Mouse (Mus musculus): ENCODE results near the gene Klkb1.
"Not testable (repeated sequence)": the region's sequence is repeated elsewhere in the genome, so short reads cannot be mapped to it uniquely, and the experiment has no call there.

Klkb1 gene

DNA sequence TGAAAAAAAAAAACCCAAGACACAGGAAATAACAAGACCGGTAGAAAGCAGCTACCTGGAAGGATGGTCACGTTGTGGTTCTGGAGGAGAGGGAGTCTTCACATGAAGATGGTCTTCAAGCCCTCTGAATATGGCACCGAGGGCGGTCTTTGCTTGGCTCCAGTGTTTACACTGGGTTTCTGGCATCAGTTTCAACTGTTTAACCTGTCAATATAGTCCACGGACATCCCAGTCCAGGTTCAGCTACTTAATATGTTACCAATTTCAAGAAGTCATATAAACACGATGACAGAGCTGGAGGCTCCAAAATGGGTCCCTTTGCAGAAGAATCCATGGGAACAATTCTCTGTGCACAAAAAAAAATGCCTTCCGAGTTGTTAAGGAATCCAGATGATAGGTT, at the start of gene Klkb1:
Gene Klkb1 (minus strand): TSS at position 173 of the 400 bp plus-strand sequence.
- DNase-seq: no peak

DNA sequence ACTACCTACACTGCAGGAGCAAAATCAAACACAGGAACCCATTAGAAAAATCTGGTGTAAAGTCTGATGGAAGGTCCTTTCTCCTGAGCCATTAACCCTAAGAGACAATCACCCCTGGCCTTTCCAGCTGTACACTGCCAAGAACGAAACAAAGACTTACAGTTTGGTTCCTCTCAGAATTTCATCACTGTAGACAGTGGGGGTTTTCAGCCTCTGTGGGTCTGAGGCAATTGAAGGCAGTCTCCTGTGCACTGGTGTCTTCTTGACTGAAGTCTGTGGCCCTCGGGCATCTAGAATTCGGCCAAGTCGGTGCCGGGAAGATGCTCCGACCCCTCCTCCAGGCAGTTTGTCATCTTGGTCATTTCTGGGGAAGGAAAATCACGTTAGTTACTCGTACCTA, 49.6 kb upstream of the Klkb1 start:
- no peak for DNase-seq

DNA sequence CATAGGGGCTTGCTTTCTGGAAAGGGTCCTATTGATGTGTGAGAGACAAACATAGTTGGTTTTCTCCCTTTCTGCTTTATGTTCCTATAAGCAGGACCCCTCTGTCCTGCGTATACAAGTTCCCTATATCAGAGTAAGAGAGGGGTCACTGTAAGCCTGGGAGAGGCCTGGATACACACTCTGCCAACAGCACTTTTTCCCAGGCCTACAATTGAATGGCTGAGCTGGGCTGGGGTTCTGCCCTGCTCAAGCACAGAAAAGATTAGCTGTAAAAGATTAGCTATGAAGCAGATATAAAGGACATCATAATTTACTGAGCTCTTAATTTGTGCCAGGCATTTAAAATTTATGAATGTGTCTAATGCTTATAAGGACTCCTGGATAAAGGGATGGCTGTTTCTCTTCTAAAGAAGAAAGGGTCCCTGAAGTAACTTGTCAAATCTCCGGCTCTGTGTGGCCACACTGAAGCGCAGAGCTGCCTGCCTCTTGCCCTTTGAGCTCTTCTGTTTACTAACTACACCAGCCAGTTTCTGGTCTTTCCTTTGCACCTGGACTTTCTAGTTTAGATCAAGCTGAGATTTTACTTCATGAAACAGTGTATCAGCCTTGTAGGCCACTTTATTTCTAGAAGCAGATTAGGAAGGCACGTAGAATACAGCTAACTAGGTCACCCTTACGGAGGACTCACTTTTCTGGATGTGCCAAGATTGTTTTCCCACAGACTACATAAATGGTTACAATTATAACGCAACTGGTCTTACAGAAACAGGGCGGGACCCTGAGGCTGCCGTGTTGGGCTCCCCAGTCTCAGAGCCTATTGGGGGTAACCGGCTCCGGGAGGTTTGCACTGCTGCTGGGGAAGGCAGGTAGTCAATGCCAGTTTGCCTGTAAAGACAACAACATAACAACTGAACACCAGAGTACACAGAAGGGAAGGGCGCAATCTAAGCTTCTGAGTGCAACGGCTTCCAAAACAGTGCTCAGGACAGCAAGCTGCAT, 47.3 kb upstream of the Klkb1 start:
- DNase-seq: no peak

DNA sequence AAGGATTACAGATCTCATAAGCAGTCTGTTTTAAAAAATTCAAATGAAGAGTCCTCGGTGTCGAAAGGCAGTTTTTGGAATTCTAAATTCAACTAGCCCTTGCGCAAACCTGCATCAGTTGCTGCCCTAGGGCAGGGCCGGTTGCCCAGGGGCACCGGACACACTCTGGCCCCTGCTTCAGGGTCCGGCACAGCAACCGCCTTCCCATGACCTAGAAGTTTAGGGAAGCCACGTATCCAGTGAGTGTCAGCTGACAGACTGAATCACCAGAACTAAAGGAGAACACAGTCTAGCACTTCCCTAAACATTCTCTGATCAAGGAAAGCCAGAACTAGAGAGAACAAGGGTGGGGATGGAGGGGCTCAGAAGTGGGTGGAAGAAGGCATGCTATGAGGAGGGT, 38.8 kb upstream of the Klkb1 start:
- no peak for DNase-seq

DNA sequence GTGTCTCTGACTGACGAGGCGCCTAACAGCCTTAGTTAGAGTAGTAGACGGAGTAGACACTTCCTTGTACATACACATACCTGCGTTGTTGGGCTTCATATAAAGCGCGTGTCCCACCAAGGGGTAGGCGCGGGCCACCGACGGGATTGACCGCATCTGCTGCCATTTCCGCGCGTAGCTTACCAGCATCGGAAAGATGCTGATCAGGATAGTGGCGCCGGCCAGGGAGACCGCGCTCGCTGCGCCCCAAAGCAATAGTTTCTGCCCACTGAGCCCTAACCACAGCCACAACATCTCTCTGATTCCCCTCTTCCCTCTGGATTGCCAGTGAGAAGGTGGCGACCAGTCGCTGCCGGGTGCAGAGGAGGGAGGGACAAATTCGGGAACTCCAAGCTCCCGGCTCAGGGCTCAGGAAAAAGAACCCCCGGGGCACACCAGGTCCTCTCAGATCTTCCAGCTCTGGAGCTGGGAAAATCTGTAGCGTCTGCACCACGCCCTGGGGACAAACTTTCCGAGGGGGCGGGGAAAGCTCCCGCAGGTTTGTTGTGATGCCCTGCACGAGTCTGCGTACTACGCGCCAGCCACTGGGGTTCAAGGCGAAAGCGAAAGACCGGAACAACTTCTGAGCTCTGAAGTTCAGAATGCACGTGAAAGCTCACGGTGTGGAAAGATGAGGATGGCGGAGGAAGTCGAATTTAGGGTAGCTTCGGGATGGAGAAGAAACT, 38.2 kb upstream of the Klkb1 start, which contains the start of gene Cyp4v3:
Gene Cyp4v3 (minus strand): TSS at position 532 of the 725 bp plus-strand sequence.
- DNase-seq: peak; percentile 49

DNA sequence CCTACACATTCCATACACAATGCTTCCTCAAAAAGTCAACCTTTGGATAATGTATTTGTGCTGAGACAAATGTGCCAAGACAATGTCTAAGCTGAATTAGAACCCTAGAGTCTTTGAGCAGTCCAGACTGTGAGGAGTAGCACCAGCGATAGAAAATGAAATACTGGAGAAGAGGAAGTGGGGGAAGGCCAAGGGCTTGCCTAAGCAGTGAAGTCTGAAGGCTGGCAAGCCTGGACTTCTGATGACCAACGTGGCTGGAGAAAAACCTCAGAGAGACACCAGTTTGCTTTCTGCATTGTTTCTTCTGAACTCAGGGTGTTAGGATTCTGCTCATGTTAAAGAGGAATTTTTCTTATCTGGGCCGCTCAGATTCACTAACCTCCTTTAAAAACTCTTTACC, 36.2 kb upstream of the Klkb1 start:
- no peak for DNase-seq

DNA sequence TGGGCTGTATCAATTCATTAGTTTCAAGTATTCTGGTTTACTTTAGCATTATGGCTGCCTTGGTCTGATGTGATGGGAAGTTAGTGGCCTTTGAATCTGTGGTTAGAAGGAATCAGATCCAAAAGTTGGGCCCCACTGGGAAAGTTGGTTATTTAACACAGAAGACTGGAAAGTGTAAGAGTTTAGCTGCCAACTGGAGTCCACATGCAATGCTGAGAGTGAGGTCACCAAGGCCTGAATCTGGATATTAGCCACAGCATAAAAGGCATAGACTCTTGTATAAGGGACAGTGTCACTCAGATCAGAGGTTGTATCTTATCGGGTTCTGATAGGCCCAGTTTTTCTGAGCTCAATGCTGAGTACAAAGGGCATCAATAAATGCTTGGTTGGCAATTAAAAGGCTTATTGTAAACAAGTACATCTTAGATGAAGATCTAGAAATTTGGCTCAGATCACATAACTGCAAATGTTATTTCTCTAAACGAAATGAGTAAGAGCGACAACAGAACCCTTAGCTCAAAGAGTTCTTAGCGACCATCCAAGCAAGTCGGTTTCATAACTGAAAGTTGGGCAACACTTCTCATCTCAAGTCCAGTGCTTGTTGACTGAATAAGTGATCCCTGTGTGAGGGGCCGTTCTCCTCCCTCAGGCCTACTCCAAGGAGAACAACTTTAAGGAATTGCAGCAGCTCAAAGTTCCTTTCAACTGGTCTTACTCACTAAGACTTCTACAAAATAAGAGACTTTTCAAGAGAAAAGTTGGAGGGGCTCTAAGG, 34.7 kb upstream of the Klkb1 start:
- no peak for DNase-seq

DNA sequence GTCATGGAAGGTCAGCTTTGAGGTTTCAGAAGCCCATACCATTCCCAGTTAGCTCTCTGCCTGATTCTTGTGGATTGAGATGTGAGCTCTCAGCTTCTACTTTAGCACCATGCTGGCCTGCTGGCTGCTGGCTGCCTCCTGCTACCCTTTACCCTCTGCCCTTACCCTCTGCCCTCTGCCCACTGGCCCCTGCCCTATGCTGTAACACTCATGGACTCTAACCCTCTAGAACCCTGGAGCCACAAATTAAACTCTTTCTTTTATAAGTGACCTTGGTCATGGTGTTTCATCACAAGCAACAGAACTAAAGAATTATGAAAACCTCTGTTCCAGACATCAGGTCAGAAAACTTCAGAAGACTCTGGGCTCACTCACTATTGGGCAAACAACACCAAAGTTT, 32.4 kb upstream of the Klkb1 start:
- not testable (repeated sequence) for DNase-seq

DNA sequence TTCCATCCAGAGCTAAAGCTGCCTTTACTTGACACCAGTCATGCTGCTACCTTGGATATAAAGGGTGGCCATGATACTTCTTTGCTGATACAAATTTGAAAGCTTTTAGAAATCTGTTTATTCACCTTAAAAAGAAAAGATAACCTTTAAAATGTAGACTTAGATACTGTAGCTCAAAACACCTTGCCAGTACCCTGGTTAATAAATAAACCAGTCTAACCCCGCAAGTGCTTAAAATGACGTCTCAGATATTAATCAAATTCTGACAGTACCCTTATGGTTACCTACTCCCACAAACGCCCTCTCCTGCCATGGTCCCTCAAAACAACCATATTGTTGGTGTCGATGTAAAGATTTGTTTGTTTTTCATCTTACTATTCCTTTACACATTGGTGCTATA, 29.5 kb upstream of the Klkb1 start:
- no peak for DNase-seq

DNA sequence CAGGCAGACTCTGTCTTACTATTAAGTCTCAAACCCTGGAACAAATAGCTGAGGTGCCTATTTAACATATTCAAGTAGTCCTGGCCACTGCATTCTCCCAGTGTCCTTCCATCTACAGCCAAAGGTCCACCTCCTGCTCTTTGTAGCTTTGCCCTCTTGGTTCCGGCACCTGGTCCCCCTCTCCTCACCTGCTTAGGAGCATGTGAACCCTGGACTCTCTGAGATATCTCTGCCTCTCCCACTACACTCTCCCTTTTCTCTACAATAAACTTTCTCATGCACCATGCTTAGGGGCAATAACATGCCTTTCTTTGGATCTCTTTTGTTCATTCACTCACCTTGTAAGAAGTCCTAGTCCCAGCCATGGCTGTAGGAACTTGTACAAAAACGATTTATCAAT, 26.7 kb upstream of the Klkb1 start:
- DNase-seq: no peak

DNA sequence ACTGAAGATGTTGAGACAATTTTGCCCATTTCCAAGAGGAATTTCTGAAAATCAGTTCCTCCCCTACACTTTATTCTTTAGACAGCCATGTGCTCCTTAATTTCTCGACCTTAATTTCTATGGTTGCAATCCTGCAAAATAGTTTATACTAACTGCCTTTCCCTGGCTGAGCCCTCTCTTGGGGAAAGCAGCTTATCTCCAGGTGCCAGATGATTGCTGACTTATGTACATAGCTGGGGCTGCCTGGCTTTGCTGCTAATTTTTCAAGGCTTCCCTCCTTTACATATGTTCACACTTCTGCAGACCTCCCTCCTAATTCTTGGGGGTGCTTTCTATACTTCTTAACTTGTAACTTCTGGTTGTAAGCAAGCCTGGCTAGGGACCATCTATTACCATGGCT, 26.3 kb upstream of the Klkb1 start:
- DNase-seq: no peak

DNA sequence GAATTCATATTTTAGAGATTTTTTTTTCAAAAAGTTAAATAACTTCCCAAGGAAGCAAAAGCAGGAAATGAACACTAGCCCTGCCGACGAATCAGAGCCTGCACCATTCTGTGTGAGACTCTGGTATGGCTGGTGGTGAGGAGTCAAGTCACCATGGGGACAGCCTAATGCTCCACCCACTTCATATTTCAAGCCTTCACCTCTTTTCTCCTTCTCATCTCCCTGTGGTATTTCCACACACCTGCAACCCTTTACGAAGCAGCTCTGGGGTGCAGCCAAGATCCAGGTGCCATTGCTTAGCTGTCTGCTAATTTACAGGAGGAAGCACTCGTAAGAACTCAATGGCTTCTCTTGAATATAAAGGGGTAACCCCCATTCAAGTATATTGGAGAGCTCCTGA, 16.3 kb upstream of the Klkb1 start:
- DNase-seq: no peak

DNA sequence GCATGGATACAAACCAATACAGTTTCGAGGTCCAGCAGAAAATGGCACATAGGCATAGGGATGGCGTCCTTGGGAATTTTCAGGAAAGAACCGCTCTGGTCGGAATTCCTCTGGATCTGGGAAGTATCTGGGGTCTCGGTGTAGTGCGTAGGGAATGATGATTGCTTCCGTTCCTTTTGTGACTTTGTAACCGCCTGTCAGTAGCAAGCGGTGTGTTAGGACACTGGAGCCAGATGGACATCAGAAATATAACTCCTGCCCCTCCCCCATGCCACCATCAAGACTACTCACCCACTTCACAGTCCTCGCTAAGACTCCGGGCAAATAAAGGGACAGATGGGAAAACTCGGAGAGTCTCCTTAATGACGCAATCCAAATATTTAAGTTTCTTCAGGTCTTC, 13.7 kb upstream of the Klkb1 start, which contains the start of gene Gm45753:
Gene Gm45753 (minus strand): TSS at position 101 of the 400 bp plus-strand sequence.
- no peak for DNase-seq

DNA sequence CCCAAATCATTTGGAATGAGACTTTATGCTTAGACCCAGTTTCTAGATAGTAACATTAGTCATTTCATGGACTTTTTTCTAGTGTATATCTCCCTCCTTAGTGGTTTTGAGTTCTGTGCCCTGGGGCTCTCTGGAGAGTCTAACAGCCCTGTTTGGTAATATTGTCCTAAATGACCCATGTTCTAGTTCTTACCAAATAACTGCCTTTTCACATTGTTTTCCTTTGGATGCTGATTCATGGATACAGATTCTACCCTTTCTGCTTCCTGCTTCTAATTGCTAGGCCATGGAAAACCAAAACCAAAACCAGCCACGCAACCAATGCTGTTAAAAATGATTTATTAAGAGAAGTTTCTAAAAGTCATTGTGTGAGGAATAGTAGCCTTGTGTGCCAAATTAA, 10.8 kb upstream of the Klkb1 start:
- no peak for DNase-seq

DNA sequence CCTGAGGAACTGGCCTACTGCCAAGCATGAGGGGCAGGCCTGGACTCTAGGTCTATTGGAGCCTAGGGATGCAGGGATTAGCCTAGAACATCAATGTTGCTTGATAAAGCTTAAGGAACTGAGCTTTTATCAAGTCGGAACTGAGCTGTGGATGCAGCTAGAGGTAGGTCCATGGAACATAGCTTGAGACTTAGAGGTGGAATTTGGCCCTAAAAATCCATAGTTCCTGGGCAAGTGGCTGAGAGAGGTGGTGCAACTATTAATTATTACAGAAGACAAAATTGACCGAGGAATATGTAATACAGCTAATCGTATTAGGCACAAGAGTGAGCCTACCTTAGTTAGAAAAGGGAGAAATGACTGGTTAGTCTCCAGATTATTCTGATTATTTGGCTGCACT, 9.7 kb upstream of the Klkb1 start:
- DNase-seq: no peak

DNA sequence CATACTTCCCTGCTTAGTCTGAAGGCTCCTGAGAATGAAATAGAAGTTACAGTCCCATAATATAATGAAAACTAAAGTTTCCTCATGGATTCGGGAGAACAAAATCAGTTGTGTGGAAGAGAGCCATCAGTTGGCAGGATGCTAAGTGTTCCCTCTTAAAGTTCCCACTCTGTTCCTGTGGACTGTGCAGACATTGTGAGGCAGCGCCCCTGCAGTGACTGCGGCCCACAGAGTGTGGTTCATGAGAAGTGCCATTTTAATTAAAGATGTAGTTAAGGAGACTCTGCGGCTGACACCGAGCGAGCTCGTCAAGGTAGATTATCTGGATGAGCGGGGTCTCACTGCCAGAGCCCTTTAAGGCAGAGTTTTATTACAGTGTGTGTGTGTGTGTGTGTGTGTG, 7.7 kb upstream of the Klkb1 start:
- DNase-seq: no peak

DNA sequence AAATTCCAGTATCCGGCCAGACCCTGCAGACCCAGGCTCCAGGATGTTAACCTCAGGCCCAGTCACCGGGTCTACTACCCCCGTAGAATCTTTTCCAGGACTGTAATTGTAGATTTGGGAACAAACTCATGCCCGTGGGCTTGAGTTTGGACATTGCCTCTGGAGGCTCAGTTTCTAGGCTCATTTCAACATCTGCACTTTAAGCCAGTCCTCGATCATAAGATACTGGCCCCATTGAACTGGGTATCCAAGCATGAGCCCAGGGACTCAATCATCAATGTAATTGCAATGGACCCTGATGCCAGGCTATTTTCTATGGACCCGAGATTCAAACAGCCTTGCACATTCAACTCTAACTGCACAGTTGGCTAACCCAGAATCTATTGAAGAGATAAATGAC, 617 bp upstream of the Klkb1 start:
- no peak for DNase-seq

DNA sequence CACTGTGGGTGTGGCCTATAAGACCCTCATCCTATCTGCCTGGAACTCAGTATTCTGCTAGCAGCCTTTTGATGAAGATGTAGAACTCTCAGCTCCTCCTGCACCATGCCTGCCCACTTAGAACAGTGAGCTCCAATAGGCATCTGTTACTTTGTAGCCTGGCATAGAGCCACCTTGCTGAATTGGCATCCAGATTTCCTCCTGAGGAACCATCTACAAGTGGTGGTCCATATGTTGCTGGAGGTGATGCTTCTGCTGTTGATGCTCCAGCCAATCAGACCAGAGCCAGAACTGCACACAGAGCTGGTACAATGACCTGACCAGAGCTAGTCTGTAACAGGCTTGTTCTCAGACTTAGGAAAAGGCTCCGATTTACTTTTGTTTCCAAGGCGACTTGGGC, 2.9 kb downstream of the Klkb1 start:
- DNase-seq: no peak

DNA sequence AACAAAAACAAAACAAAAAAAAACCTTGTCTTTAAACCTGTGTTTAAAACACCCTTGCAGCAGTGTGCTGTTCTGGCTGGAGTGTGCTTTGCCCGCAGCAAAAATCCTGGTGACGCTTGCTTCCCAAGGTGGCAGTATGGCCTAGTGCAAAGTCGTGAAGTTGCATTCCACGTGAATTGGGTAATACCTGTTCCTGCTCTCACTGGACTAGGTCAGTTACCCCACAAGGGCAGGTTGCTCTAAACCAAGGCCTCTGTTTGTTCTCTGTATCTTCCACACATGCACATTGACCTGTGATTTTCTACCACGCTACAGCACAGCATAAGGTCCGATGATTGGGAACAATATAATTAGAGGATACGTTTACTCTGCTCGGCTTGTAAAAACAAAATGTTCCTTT, 13.0 kb downstream of the Klkb1 start:
- no peak for DNase-seq

DNA sequence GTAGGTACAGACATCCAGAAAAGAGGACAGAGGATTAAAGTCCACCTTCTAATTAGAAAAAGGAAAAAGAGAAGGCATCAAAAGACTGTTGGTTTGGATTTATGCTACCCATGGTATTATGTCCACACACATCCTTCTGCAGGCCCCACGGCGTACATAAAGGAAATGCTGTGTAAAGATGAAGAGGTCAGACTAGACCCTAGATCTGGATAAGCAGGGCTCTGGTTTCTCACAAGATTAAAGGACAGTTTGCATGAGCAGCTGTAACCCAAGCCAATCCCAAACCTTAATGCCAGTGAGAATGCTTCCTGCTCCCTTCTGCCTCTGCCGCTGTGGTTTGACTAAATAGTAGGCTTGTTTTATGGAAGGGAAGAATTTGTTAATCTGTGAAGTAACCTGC, 17.2 kb downstream of the Klkb1 start:
- DNase-seq: no peak

DNA sequence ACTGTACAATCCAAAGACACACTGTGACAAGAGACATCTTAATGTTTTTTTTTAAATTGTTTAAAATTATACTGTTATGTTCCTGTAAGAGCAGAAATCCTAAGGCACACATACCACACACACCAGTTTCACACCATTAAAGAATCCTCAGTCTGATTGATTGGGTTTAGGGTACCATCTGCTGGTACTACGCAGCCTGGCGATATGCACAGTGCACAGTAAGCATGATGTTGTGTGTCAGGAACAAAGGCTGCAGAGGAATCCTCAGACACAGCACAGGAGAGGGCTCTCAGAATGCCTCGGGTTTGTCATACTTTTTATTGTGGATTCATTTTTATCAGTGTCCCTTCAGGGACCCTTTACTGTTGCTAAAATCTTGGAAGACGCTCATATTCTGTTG, 20.3 kb downstream of the Klkb1 start:
- no peak for DNase-seq

DNA sequence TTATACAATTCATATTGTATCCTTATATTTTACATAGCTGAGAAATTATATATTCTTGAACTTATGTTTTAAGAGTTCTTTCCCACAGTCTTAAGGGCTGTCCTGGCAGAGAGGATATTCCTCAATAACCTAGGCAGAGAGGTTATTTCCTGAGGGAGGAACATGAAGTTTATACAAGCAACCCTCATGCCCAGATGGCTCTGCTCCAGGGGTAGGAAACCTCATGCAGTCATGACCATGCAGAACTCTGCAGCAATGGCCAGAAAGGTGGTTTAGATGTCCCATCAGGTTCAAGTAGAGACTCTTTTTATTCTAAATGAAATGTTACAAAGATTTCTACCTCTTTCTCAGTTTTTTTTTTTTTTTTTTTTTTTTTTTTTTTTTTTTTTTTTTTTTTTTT, 25.6 kb downstream of the Klkb1 start:
- no peak for DNase-seq

DNA sequence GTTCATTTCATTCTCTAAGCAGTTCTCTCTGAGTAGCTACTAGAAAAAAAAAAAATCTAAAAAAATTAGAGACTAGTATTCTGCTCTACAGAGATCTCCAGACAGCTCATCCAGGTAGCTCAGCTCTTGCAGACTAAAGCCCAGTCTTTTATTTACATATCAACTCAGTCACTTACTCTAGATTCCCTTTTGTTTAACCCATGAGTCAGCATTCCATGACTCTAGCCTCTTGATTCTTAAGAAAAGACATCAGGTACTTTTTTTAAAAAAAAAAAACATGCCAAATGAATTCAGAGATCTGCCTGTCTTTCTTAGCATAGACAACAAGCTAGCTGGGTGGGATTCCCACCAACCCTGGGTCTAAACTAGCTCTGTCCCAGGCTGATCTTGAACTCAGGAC, 26.2 kb downstream of the Klkb1 start:
- no peak for DNase-seq
